Mouse (Mus musculus): Measurements from ENCODE around the gene Zmpste24. TPM values are rescaled to one million over a fixed set of nuclear protein-coding genes. Genes with fewer than 3 reads are reported as not detected.

Zmpste24 gene
- total RNA-seq (2015; ENCODE audit: low replicate concordance), result 31.9 and 32.4 TPM in 2 replicates
- 10.8 and 25.5 TPM in 2 replicates for total RNA-seq (2017; ENCODE audit: low replicate concordance)

GRCm38 (mm10) chr4:121097650-121098378 is at the start of gene Zmpste24:
Gene Zmpste24 (minus strand): TSS chr4:121098241.
- ATAC-seq (replicated peaks; ENCODE audit: low FRiP score, poor library complexity, severe bottlenecking), result peak; percentile 92

DNA sequence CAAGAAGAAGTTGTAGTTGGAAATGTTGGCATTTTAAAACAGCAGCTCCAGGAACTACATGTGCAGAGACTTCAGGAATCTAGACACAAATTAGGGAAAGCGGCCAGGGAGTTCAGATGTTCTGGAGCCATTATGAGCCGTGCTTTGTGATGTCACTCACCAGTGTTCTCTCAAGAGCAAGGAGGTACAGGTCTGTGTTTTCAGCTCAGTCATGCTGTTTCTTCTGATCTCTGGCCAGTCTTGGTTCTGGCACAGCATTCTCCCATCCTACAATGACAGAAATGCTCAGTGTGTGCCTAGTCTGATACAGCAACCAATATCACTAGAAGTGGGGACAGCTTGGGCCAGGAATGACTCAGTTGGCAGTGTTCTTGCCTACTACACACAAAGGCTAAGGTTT is 11.1 kb upstream of the Zmpste24 start, which contains the start of gene Tmco2:
Gene Tmco2 (minus strand): TSS at position 101 of the 400 bp plus-strand sequence.
- ATAC-seq (replicated peaks; ENCODE audit: low FRiP score, poor library complexity, severe bottlenecking), result no peak

DNA sequence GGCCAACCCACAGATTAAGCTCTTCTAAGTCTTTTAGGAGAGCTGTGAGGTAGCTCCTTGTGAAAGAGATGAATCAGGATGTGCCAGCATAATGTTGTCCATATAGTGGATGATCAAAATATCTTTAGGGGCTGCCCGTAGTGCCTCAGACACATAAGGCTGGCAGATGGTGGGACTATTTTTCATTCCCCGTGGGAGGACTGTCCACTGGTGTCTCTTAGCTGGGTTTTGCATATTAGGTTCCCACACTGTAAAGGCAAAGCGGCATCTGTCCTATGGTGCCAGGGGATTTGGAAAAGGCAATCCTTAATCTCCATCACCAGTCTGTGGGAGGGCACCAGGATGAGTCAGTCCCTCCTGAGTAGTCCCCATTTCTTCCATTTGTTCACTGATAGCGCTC is 5.3 kb upstream of the Zmpste24 start:
- ATAC-seq (replicated peaks; ENCODE audit: low FRiP score, poor library complexity, severe bottlenecking), result no peak

GRCm38 (mm10) chr4:121090211-121090610 is 7.8 kb downstream of the Zmpste24 start:
- no peak for ATAC-seq (replicated peaks; ENCODE audit: low FRiP score, poor library complexity, severe bottlenecking)

DNA sequence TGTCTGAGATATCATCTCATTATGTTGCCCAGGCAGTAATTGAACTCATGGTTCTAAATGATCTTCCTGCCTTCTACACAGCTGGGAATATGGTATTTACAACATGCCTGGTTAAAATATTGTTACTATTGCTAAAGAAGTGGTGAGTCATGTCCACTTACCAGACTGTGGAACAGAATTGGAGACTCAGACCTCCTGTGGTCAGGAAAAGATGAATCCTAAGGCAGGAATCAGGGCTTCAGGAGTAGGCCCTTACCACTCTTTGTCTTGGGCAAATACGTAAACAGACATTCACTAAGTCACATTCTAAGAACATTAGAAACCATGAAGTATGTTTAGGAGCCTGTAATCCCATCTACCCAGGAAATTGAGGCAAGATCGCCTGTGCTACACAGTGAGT is 9.3 kb downstream of the Zmpste24 start:
- no peak for ATAC-seq (replicated peaks; ENCODE audit: low FRiP score, poor library complexity, severe bottlenecking)

DNA sequence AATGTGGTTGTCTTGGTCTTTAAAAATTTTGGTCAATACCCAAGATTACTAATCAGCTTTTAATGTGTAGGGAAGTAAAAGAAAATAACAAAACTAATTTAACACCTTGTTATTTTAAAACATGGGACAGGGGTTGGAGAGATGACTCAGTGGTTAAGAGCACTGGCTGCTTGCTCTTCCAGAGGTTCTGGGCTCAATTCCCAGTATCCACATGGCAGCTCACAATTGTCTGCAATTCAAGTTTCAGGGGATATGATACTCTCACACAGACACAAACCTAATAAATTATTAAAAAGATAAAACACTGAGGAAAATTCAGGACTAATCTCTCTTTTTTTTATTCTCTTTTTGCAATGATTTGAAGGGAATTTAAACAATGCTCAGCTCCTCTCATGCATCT is 13.5 kb downstream of the Zmpste24 start:
- ATAC-seq (replicated peaks; ENCODE audit: low FRiP score, poor library complexity, severe bottlenecking), result no peak

DNA sequence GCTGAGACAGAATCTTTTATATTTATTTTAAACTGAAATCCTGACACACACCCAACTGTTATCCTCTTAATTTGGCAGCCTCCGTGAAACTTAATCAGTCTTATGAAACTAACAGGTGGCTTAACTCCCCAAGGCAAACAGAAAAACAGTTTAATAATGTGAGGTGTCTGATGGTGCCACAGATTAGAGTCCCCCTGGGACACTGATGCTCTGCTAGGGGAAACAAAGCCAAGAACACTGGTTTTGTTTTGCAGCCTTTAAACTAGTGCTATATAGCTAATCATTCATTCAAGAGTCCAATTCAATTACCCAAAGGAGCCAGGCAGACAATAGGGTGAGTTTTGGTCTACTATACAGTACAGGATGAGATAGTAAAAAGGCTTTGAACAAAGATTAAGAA is 17.6 kb downstream of the Zmpste24 start:
- ATAC-seq (replicated peaks; ENCODE audit: low FRiP score, poor library complexity, severe bottlenecking), result no peak

DNA sequence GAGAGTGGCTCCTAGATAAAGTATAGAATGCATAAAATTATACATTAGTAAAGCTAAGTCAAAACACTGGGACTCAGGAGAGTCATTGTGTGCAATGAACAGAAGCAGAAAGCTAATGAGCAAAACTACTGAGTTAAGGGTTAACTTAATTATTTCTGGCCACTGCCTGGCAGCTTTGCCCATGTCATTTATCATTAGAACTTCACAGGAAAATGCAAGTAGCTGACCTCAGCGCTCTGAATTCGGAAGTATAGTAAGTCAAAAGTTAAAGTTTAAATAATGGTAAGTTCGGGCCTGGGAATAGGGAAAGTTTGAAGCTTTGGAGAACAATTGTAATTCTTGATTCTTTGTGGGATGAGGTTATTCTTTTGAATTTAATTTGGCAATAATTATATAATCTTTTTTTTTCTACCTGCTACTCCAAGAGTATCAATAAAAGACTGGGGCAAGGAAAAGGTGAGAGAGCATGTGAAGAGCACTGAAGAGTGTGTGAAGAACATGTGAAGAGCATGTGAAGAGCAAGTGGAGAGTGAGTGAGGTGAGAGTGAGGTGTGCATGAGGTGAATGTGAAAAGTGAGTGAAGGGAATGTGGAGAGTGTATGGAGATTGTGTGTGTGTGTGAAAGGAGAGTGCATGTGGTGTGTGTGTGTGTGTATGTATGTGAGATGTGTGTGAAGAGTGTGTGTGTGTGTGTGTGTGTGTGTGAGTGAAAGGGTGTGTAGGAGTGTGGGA is 20.0 kb downstream of the Zmpste24 start:
- ATAC-seq (replicated peaks; ENCODE audit: low FRiP score, poor library complexity, severe bottlenecking), result no peak

- no peak for ATAC-seq (replicated peaks; ENCODE audit: low FRiP score, poor library complexity, severe bottlenecking)
Measured at GRCm38 (mm10) chr4:121074250-121074649, 23.8 kb downstream of the Zmpste24 start.

DNA sequence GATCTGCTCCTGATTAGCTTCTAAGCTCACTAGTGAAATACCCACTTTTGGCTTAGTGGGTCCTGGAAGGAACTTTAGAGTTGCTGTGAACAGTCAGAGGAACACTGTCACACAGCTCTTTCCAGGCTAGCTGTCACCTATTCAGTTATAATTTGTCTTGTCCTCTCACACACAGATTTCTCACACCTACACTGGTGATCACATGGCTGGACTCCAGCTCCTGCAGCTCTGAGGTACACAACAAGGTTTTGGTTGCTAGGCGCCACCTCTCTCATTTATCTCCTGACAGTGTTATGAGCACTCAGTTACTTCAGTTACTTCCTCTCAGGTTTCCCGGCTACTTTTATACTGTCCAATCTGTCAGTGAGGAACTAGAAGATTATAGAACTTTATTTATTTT is 32.7 kb downstream of the Zmpste24 start:
- no peak for ATAC-seq (replicated peaks; ENCODE audit: low FRiP score, poor library complexity, severe bottlenecking)

GRCm38 (mm10) chr4:121059218-121059617 is 38.8 kb downstream of the Zmpste24 start:
- peak; percentile 89 for ATAC-seq (replicated peaks; ENCODE audit: low FRiP score, poor library complexity, severe bottlenecking)

DNA sequence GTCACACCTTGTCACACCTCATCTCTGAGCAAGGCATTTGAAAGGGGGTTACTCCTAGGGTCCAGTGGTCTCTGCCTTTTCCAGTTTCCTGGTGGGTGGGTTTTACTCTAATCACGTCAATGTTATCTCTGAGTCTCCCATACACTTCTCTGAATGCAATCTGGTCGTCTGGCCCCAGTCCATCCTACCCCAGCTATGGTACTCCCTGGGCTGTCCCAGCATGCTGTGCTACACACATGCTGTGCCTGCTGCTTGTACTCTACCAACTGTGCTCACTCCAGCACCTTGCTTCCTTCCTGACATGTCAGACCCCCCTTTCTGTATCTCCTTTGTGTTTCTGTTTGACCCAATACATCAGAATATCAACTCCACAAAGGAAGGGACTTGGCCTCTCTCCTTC is 41.0 kb downstream of the Zmpste24 start:
- ATAC-seq (replicated peaks; ENCODE audit: low FRiP score, poor library complexity, severe bottlenecking), result no peak

- ATAC-seq (replicated peaks; ENCODE audit: low FRiP score, poor library complexity, severe bottlenecking), result no peak
Measured at GRCm38 (mm10) chr4:121056342-121056741, 41.7 kb downstream of the Zmpste24 start.

GRCm38 (mm10) chr4:121052454-121053323 is 45.4 kb downstream of the Zmpste24 start:
- no peak for ATAC-seq (replicated peaks; ENCODE audit: low FRiP score, poor library complexity, severe bottlenecking)

DNA sequence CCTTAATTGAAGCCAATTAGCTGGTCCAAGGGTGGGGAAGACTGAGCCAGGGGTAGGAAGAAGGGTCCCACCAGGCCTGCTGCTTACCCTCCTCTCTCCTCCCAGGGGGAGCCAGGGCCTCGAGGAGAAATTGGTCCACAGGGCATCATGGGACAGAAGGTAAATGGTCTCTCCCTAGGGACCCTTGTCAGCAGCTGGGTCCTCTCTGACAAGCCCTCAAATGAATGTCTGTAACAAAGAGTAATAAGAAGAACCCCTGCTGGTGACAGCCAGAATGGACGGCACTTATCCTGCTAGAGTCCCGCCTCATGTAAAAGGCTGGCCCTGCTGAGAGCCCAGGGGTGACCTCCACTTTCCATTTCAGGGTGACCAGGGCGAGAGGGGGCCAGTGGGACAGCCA is 46.2 kb downstream of the Zmpste24 start:
- no peak for ATAC-seq (replicated peaks; ENCODE audit: low FRiP score, poor library complexity, severe bottlenecking)

DNA sequence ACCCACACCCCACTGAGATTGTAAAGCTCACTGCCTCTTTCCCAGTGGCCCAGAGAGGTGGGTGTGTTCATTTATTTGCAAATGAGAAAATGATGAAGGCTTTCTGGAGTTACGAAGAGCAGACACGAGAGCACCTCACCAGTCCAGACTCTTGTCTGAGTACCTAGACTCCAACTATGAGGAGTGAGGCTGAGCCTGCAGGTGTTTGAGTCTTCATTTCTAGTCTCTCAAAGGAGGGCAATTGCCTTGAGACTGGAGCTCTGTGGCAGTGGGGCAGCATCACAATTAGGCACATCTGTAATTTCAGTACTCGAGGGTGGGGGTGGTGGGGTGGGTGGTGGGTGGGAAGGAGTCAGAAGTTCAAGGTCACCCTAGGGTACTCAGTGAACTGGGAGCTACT is 55.1 kb downstream of the Zmpste24 start:
- ATAC-seq (replicated peaks; ENCODE audit: low FRiP score, poor library complexity, severe bottlenecking), result no peak

DNA sequence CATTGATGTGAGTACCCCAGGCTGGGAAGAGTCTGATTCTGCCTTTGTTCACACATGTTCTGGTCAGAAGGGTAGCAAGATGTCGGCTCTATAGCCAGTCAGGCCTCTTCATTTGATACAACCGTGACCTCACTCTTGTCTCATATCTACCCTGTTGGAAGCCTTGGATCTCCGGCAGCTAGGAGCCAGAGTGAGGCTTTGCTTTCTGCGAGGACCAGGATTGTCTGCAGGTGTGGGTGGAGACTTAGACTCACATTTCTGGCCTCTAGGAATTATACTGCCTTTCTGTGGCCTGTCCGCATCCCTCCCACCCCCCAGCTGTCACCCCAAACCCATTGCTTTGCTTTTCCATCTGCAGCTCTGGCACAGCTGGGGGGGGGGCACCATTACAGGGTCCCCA is 55.6 kb downstream of the Zmpste24 start:
- ATAC-seq (replicated peaks; ENCODE audit: low FRiP score, poor library complexity, severe bottlenecking), result no peak

- ATAC-seq (replicated peaks; ENCODE audit: low FRiP score, poor library complexity, severe bottlenecking), result peak; percentile 47; the same call in 1 of the 2 replicates
Measured at GRCm38 (mm10) chr4:121040897-121041671, 57.0 kb downstream of the Zmpste24 start.

DNA sequence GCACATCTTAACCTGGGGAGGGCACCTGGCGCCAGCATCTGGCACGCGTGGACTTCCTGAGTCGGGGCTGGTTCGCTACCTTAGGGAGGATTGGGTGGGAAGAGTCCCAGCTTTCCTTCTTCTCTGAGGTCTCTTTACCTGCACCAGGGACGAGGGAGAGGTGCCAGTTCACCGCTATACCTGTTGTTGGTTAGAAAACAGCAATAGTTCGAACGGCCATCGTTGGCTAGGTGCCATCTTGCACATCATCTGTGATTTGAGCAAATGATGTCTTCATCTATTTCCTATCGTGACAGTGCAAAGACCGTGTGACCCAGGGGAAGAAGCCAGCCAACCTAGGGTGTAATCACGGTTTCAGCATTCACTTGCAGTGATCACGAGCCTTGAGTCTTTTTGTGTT is 57.7 kb downstream of the Zmpste24 start:
- no peak for ATAC-seq (replicated peaks; ENCODE audit: low FRiP score, poor library complexity, severe bottlenecking)

Measured in erythroid progenitor cell, adult 5-6 weeks (primary cell).